Mouse (Mus musculus): ENCODE results near the gene 5730596B20Rik.

The 5730596B20Rik gene

GRCm38 (mm10) chr6:52162611-52163365 is 14.5 kb upstream of the 5730596B20Rik start:
- no peak for DNase-seq

GRCm38 (mm10) chr6:52163366-52164031 is 13.8 kb upstream of the 5730596B20Rik start:
- DNase-seq: no peak

GRCm38 (mm10) chr6:52164051-52164625 is 13.2 kb upstream of the 5730596B20Rik start:
- DNase-seq: no peak

GRCm38 (mm10) chr6:52164626-52165440 is 12.5 kb upstream of the 5730596B20Rik start, which contains the start of gene Hoxa2:
TSS of gene Hoxa2 (minus strand) at chr6:52164831.
- DNase-seq: no peak

- DNase-seq: no peak
Measured at GRCm38 (mm10) chr6:52165441-52166370, 11.6 kb upstream of the 5730596B20Rik start.

- DNase-seq: no peak
Measured at GRCm38 (mm10) chr6:52166431-52167077, 10.7 kb upstream of the 5730596B20Rik start.

- no peak for DNase-seq
Measured at GRCm38 (mm10) chr6:52167176-52167575, 10.1 kb upstream of the 5730596B20Rik start.

GRCm38 (mm10) chr6:52167736-52168161 is 9.5 kb upstream of the 5730596B20Rik start:
- DNase-seq: no peak

- DNase-seq: no peak
Measured at GRCm38 (mm10) chr6:52168191-52169055, 8.9 kb upstream of the 5730596B20Rik start.

GRCm38 (mm10) chr6:52169499-52170165 is 7.7 kb upstream of the 5730596B20Rik start:
- DNase-seq: no peak

- no peak for DNase-seq
Measured at GRCm38 (mm10) chr6:52170166-52170897, 7.0 kb upstream of the 5730596B20Rik start.

GRCm38 (mm10) chr6:52170898-52171223 is 6.4 kb upstream of the 5730596B20Rik start:
- no peak for DNase-seq

GRCm38 (mm10) chr6:52171331-52171730 is 6.0 kb upstream of the 5730596B20Rik start:
- no peak for DNase-seq

GRCm38 (mm10) chr6:52171938-52172337 is 5.4 kb upstream of the 5730596B20Rik start:
- DNase-seq: no peak

- no peak for DNase-seq
Measured at GRCm38 (mm10) chr6:52172501-52172900, 4.8 kb upstream of the 5730596B20Rik start.

GRCm38 (mm10) chr6:52173648-52174047 is 3.6 kb upstream of the 5730596B20Rik start:
- no peak for DNase-seq

GRCm38 (mm10) chr6:52174968-52175751 is 2.1 kb upstream of the 5730596B20Rik start:
- no peak for DNase-seq

GRCm38 (mm10) chr6:52175864-52176263 is 1.4 kb upstream of the 5730596B20Rik start:
- no peak for DNase-seq
